Mouse (Mus musculus) cerebellum, adult 2 months (tissue): Measurements from ENCODE around the gene Lrmda. TPM values are rescaled to one million over a fixed set of nuclear protein-coding genes. Genes with fewer than 3 reads are reported as not detected.
"Not testable (repeated sequence)": the region's sequence is repeated elsewhere in the genome, so short reads cannot be mapped to it uniquely, and the experiment has no call there.

Experiments
- DNase-seq, 2 experiments: peaks; one replicate each; pipeline ENCODE4 v3.0.0; 2021
- H3K27ac ChIP-seq: fragments of 200-500 bp; 2 replicates; pipeline ENCODE4 v1.5.1; 2012; ENCODE audit warnings: low read length, control low read depth, inconsistent platforms; ENCODE audit not compliant: insufficient read depth
- H3K27me3 ChIP-seq: fragments of 200-500 bp; 2 replicates; pipeline ENCODE4 v1.6.1; 2012; ENCODE audit warnings: inconsistent platforms, mild to moderate bottlenecking, low read length, moderate library complexity; ENCODE audit not compliant: control insufficient read depth, insufficient read depth
- H3K4me1 ChIP-seq: fragments of 200-500 bp; 2 replicates; pipeline ENCODE4 v1.6.1; 2011; ENCODE audit warnings: low read length; ENCODE audit not compliant: control insufficient read depth, insufficient read depth
- H3K4me3 ChIP-seq: fragments of 200-500 bp; replicated peaks from 2 replicates; pipeline ENCODE3; 2011; ENCODE audit warnings: mild to moderate bottlenecking, low read depth, low read length, control low read depth; ENCODE audit not compliant: insufficient read depth
- CTCF ChIP-seq: fragments of 200-500 bp; IDR thresholded peaks from 2 replicates; pipeline ENCODE4 v1.5.1; 2011; ENCODE audit warnings: low read depth, mild to moderate bottlenecking, control low read depth, low read length, moderate library complexity, borderline replicate concordance; ENCODE audit not compliant: insufficient read depth
- POLR2A ChIP-seq: fragments of 200-500 bp; IDR thresholded peaks from 2 replicates; pipeline ENCODE4 v1.6.1; 2011; ENCODE audit warnings: low read length, control low read depth, borderline replicate concordance; ENCODE audit not compliant: insufficient read depth
- WGBS: fragments of 180-500 bp; shearing (Covaris S2); methylation state at CpG from one replicate; pipeline ENCODE4 v1.1.7; 2018; 5-methylcytosine and 5-hydroxymethylcytosine counted together
- polyA plus RNA-seq: library from polyadenylated mRNA; depleted of rRNA; stranded (reverse); fragments of >200 nt; gene quantifications from 2 replicates; pipeline ENCODE4 v1.2.3, GENCODE M21; 2012

Gene Lrmda
- polyA plus RNA-seq, 1 experiment: 0.65 TPM

- no peak for TF ChIP-seq POLR2A
- TF ChIP-seq CTCF: no peak
- H3K27me3 ChIP-seq: no peaks in the 10 kb centered on the region; the same call in 1 of the 2 replicates
- no peaks in the 10 kb centered on the region for H3K4me1 ChIP-seq
- no peak overlapping the region for H3K4me3 ChIP-seq
- no peak for DNase-seq
- WGBS: 93% methylated on average over 3 of the region's 3 CpGs
- H3K27ac ChIP-seq: no peak overlapping the region
Measured at GRCm38 (mm10) chr14:22578986-22579385, 559.5 kb downstream of the Lrmda start.

GRCm38 (mm10) chr14:22582065-22582464 lies 562.6 kb downstream of the Lrmda start:
- Histone ChIP-seq H3K27ac (no peak overlapping the region), H3K27me3 (no peaks in the 10 kb centered on the region; the same call in 1 of the 2 replicates), H3K4me3 (no peak overlapping the region), H3K4me1 (no peaks in the 10 kb centered on the region)
- DNase-seq: no peak
- 96% methylated on average over 9 of the region's 9 CpGs for WGBS
- no peak for TF ChIP-seq POLR2A
- no peak for TF ChIP-seq CTCF

GRCm38 (mm10) chr14:22586281-22586680 lies 566.8 kb downstream of the Lrmda start:
- no peak for TF ChIP-seq POLR2A
- no peak for TF ChIP-seq CTCF
- H3K4me1 ChIP-seq: no peaks in the 10 kb centered on the region
- no peak overlapping the region for H3K27ac ChIP-seq
- H3K27me3 ChIP-seq: no peaks in the 10 kb centered on the region; the same call in 1 of the 2 replicates
- WGBS: 72% methylated on average over 4 of the region's 4 CpGs
- H3K4me3 ChIP-seq: no peak overlapping the region
- no peak for DNase-seq

- 68% methylated on average over 4 of the region's 4 CpGs for WGBS
- no peak for TF ChIP-seq CTCF
- no peak for TF ChIP-seq POLR2A
- no peak for DNase-seq
- no peaks in the 10 kb centered on the region; the same call in 1 of the 2 replicates for H3K27me3 ChIP-seq
- H3K27ac ChIP-seq: no peak overlapping the region
- H3K4me1 ChIP-seq: no peaks in the 10 kb centered on the region
- no peak overlapping the region for H3K4me3 ChIP-seq
Measured at GRCm38 (mm10) chr14:22586796-22587195, 567.3 kb downstream of the Lrmda start.

GRCm38 (mm10) chr14:22587285-22587957 lies 567.9 kb downstream of the Lrmda start:
- H3K27ac ChIP-seq: no peak overlapping the region
- H3K4me3 ChIP-seq: no peak overlapping the region
- 79% methylated on average over 4 of the region's 4 CpGs for WGBS
- no peaks in the 10 kb centered on the region for H3K4me1 ChIP-seq
- TF ChIP-seq POLR2A (no peak), CTCF (no peak)
- H3K27me3 ChIP-seq: no peaks in the 10 kb centered on the region; the same call in 1 of the 2 replicates
- DNase-seq: no peak

- no peak for TF ChIP-seq CTCF
- TF ChIP-seq POLR2A: no peak
- 97% methylated on average over 4 of the region's 4 CpGs for WGBS
- Histone ChIP-seq H3K27me3 (no peaks in the 10 kb centered on the region; the same call in 1 of the 2 replicates), H3K27ac (no peak overlapping the region), H3K4me3 (no peak overlapping the region), H3K4me1 (no peaks in the 10 kb centered on the region)
- no peak for DNase-seq
Measured at GRCm38 (mm10) chr14:22587958-22588296, 568.4 kb downstream of the Lrmda start.

GRCm38 (mm10) chr14:22588394-22588793 lies 568.9 kb downstream of the Lrmda start:
- WGBS: 84% methylated on average over 1 of the region's 1 CpGs

GRCm38 (mm10) chr14:22589503-22590215 lies 570.1 kb downstream of the Lrmda start:
- DNase-seq: no peak
- TF ChIP-seq CTCF: no peak
- no peak for TF ChIP-seq POLR2A
- no peak overlapping the region for H3K4me3 ChIP-seq
- no peaks in the 10 kb centered on the region for H3K4me1 ChIP-seq
- H3K27me3 ChIP-seq: no peaks in the 10 kb centered on the region; the same call in 1 of the 2 replicates
- H3K27ac ChIP-seq: no peak overlapping the region
- 61% methylated on average over 7 of the region's 7 CpGs for WGBS

More at GRCm38 (mm10) chr14:22588394-22588793, 568.9 kb downstream of the Lrmda start:
- not testable (repeated sequence) for H3K27ac ChIP-seq, H3K4me3 ChIP-seq, H3K27me3 ChIP-seq, H3K4me1 ChIP-seq, DNase-seq
